Mouse (Mus musculus): ENCODE data around the gene Tomm5.
"Not testable (repeated sequence)": the region's sequence is repeated elsewhere in the genome, so short reads cannot be mapped to it uniquely, and the experiment has no call there.

Gene Tomm5

GRCm38 (mm10) chr4:45064577-45064976 is 43.3 kb downstream of the Tomm5 start:
- no peak for DNase-seq

- not testable (repeated sequence) for DNase-seq
Observed at GRCm38 (mm10) chr4:45063836-45064235, 44.1 kb downstream of the Tomm5 start.

- DNase-seq, result no peak
Observed at GRCm38 (mm10) chr4:45055451-45055850, 52.5 kb downstream of the Tomm5 start.

All from thymus, postnatal 4 days (tissue).